Mouse (Mus musculus) CD4-positive, CD25-positive, alpha-beta regulatory T cell, adult 9 weeks (primary cell): Measurements from ENCODE around the gene March5. TPM values are rescaled to one million over a fixed set of nuclear protein-coding genes. Genes with fewer than 3 reads are reported as not detected.

Source experiments
- polyA plus RNA-seq: library from polyadenylated mRNA; unstranded; fragments of 100-300 nt; shearing (Covaris generic); gene quantifications from one replicate; pipeline ENCODE4 v1.2.1, GENCODE M21; 2017

The March5 gene
- 8.8 TPM for polyA plus RNA-seq

GRCm38 (mm10) chr19:37207303-37208175 is at the start of gene March5:
Gene March5, plus strand, starts transcription at chr19:37207543.

DNA sequence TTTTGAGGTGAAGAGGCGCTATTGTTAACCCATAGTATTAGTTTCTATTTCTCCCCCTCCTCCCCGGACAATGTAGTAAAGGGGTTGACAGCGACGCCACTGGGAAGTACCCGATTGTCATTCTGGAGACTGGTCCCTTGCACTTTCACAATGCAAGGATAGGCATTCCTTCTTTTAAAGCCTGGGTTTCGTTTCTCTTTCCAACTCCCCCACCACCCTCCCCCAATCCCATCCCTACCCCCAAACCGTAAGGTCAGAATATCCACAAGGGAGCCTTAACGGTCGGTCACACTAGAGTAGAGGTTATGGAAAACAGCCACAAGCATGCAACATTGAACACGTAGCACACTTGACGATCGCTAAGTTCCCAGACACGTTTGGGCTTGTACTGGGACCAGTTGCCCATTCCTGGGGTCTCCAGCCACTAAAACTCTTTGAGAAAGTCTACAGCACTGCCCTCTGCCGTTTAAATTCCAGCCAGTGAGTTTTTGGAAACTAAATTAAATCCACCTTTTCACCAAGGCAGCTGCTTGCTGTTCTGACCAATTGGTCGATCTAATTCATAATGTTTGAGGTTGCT is 923 bp downstream of the March5 start, which contains the start of gene Cpeb3:
Gene Cpeb3 (minus strand): TSS at position 426 of the 580 bp plus-strand sequence.

Other genes with a start within 250 kb of the March5 start
- gene Cpeb3, start 1.1 kb downstream of the March5 start, polyA plus RNA-seq: not detected
- 29.9 TPM for gene Ide, start 130.3 kb downstream of the March5 start, polyA plus RNA-seq
- 4.4 TPM for gene Kif11, start 168.9 kb downstream of the March5 start, polyA plus RNA-seq
- 0.15 TPM for gene Hhex, start 227.3 kb downstream of the March5 start, polyA plus RNA-seq